Mouse (Mus musculus): ENCODE measurements around the gene Hoxb5. TPM values are rescaled to one million over a fixed set of nuclear protein-coding genes. Genes with fewer than 3 reads are reported as not detected.

The Hoxb5 gene
- 8.1 and 12.3 TPM in 2 replicates for polyA plus RNA-seq (2012; rRNA removed)

DNA sequence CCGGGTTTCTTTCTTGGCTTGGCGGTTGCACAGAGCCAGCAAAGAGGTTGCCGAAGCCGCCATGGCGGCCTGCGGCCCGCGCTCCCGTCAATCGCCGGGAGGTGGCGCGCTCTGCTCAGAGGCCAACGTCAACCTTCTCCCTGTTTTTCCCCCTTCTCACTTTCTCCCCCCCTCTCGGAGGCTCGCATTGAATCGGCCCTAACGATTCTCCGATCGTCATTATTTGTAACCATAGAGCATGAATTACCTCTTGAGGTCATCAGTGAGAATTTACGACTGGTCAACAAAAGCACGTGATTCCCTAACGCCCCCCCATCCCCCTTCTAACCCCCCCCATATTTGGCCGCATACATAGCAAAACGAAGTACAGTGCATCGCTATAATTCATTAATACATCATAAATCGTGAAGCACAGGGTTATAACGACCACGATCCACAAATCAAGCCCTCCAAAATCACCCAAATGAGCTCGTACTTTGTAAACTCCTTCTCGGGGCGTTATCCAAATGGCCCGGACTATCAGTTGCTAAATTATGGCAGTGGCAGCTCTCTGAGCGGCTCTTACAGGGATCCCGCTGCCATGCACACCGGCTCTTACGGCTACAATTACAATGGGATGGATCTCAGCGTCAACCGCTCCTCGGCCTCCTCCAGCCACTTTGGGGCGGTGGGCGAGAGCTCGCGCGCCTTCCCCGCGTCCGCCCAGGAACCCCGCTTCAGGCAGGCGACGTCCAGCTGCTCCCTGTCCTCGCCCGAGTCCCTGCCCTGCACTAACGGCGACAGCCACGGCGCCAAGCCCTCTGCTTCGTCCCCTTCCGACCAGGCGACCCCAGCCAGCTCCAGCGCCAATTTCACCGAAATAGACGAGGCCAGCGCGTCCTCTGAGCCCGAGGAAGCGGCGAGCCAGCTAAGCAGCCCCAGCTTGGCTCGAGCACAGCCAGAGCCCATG is at the start of gene Hoxb5:
Gene Hoxb5 (plus strand): TSS at position 186 of the 949 bp plus-strand sequence.

DNA sequence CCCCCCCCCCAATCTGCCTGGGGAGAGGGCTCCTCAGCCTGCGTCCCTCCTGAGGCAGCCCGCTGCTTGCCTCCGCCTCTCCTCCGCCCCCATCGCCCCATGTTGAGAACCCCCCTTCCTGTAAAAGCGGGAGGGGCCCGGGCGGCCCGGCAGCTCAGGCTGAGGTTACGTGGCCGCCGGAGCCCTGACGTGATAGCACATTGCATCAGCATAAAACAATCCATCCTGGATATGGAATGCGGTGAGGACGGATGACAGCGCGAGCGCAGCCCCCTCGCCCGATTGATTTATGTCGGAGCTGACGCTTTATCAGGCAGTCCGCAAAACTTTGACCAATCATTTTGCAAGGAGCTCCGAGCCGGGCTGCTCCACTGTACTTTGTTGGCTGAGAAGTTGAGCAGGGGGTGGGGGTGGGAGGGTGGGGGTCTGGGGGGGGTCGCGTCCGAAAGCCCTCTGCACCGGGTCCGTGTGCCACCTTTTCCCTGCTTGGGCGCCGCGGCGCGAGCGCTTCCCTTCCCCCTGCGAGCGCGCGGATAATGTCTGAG is 32.1 kb upstream of the Hoxb5 start, which contains the start of gene Hoxb9:
Gene Hoxb9 (plus strand): TSS at position 462 of the 545 bp plus-strand sequence.

DNA sequence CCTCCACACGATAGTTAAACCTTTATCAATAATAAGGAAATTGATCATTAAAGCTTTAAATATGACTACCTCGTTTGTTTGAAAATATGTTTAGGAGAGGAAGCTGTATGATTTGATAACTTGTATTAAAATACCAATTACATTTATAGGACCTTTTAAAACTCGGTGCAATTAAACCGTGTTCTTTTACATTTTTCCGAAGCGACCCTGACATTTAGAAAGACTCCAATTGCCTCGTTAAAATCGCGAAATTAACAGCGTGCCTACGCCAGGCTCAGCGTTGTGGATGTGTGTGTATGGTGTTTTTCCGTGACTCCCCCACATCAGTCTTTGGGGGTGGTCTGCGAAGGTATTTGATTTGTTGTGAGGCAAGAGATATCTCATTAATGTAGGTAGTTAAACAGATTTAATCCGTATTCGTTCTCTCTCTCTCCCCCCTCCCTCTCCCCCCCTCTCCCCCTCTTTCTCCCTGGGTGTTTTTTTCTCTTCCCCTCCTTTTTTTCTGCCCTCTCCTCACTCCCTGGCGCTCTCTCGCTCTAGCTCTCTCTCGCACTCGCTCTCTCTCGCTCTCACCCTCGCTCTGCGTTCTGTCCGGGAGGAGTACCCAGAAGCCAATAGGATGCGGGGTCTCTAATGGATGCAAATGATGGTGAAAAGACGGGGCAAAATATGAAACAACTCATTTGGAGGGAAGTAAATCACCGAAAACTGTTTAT is 21.1 kb upstream of the Hoxb5 start, which contains the start of gene Hoxb8:
Gene Hoxb8 (plus strand): TSS at position 51 of the 716 bp plus-strand sequence.

DNA sequence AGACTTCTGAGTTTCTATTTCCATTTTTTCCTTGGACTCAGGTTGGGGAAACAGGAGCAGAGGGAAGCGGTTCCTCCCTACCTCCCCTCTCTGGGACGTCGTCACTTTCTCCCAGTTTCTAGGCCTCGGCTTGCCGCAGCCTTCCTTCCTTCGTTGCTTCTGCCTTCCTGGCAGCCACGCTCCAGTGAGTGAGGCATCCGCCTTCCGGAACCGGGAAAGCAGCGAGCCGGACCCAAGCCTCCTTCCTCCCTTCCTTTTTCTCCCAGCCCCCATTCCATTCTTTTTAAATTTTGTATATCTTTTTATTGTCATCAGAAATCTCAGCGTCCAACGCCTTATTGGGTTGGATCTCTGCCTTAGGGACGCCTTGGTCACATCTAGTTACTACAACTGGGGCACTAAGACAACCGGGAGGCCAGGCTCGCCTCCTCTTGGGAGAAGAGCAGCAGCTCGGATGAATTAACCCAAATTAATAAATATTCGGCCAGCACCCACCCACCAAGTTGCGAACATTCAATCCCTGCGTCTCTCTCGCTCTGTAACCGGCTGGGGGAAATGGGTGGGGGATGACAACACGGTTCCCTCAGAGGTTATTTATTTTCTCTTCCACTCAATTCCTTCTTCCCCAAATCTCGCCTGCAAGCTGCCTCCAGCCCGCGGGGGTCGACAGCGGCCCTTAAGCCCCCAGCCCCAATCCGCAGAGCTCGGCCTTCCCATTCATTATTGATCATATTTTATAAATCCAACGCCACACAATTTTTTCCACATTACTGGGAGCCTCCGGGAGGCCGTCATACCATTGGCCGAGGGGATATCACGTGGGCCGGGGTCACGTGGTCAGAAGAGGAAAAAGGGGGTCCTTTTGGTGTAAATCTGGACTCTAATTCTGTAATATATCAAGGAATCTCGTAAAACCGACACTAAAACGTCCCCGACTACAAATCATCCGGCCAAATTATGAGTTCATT is 17.1 kb upstream of the Hoxb5 start, which contains the start of gene Hoxb7:
Gene Hoxb7 (plus strand): TSS at position 853 of the 968 bp plus-strand sequence.

DNA sequence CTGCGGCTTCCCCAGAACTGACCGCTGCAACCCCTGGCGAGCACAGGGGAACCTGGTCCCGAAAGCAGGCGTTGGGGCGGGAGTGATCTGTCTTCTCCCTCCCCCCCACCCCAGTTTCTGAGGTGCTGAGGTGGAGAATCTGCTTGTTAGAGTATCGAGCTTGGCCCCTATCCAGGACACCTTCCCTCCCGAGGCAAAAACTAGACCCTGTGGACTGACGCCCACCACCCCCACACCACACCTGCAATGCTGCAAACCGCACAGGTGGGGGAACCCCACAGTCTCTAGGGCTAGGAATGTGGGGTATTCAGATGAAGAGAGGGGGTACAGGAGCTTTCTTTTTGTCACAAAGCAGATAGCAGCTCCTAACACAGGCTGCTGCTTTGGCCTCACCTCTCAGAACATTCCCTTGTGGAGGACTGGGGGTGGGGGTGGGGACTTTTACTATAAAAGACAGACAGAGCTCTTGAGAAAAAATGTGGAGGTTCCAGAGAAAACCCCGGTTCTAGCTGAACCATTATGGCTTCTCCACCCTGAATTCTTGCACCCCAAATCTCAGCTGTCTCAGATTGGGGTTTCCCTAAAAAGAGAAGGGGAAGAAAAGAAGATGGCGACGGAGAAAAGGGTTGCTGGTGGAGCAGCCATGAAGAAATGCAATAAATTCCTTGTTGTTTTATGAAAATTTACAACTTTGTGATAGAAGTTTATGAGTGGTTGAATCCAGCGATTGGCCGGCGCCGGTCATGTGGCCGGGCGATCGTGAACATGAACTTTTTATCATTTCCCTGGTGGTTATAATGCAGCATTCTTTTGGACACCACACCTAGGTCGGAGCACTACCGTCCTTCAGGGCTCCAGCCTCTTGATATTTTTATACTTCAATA is 11.2 kb upstream of the Hoxb5 start, which contains the start of gene Hoxb6:
Gene Hoxb6 (plus strand): TSS at position 796 of the 884 bp plus-strand sequence.

DNA sequence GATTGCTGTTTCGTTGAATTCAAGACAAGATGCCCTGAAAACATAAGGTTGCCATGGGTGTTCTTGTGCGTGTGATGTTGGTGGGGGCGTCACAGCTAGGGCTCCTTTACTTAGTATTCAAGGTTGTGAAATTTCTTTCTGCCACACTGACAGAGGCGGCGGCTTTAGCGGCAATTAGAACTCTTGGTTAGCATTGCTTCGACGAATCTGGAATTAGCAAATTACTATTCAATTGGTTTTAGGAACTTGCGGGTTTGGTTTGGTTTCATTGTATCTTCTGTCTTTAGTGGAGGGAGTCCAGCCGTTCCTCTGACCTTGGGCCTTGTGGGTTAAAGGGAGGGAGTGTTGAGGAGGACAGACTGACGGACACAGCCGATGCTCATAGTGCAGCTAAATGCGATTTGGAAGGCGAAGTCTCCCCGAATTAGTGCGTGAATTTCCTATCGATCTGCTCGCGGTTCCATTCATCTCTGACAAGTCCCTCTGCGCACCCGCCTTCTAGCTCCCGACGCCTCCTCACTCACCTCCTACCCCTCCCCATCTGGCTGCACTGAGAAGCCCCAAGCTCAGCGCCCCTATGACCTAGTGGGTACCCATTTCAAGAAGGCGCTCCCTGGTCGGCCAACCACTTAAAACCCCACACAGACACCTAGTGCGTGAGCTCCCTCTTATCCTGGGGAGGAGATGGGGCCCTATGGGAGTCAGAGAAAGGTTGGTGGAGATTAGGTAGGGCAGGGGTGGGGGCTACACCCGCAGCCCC is 14.7 kb downstream of the Hoxb5 start, which contains the start of gene Hoxb4:
Gene Hoxb4 (plus strand): TSS at position 660 of the 760 bp plus-strand sequence.

DNA sequence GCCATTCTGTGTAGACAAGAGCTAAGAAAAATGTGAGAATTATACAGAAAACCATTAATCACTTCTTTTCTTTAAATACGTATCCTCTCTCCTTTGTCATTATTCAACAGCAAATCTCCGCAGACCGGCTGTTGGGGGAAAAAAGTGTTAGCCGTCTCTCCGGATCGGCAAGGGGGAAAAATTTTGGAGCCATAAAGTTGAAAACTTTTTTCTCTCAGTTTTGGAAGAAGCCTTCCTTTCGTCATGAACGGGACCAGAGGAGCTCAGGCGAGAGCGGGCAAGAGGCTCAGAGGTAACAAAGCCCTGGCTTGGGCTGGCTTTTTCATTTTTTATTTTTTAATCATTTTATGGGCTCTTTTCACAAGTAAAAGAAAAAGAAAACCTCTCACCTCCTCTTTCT is 20.0 kb downstream of the Hoxb5 start, which contains the start of gene Hoxb3:
Gene Hoxb3 (plus strand): TSS at position 173 of the 400 bp plus-strand sequence.

DNA sequence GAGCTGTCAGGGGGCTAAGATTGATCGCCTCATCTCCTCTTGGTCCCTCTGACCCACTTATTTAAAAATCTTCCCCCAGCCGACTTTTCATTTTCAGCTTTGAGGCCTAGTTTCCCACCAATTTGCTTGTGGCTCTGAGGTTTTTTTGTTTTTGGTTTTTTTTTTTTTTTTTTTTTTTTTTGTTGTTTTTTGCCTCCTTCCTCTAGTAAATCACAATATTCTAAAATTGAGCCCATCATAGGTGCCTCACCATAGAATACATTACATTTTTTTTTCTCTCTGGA is 47.1 kb downstream of the Hoxb5 start, which contains the start of gene Hoxb2:
Gene Hoxb2 (plus strand): TSS at position 185 of the 284 bp plus-strand sequence.

Other genes with a start within 250 kb of the Hoxb5 start
- 28.7 and 38.5 TPM in 2 replicates for gene Ube2z, start 237.9 kb upstream of the Hoxb5 start, polyA plus RNA-seq (2012; rRNA removed)
- gene Atp5g1, start 227.7 kb upstream of the Hoxb5 start, polyA plus RNA-seq (2012; rRNA removed) = 979 and 1,333 TPM in 2 replicates
- 0.08 and 0.10 TPM in 2 replicates for gene Calcoco2, start 191.4 kb upstream of the Hoxb5 start, polyA plus RNA-seq (2012; rRNA removed)
- 18.0 and 18.6 TPM in 2 replicates for gene Ttll6, start 169.6 kb upstream of the Hoxb5 start, polyA plus RNA-seq (2012; rRNA removed)
- 333 and 381 TPM in 2 replicates for gene Hoxb13, start 109.0 kb upstream of the Hoxb5 start, polyA plus RNA-seq (2012; rRNA removed)
- 24.5 and 27.1 TPM in 2 replicates for gene Hoxb9, start 31.9 kb upstream of the Hoxb5 start, polyA plus RNA-seq (2012; rRNA removed)
- gene Hoxb8, start 21.4 kb upstream of the Hoxb5 start, polyA plus RNA-seq (2012; rRNA removed) = 11.8 and 19.7 TPM in 2 replicates
- gene Hoxb7, start 16.7 kb upstream of the Hoxb5 start, polyA plus RNA-seq (2012; rRNA removed) = 2.3 and 5.4 TPM in 2 replicates
- 14.8 and 33.5 TPM in 2 replicates for gene Hoxb6, start 10.9 kb upstream of the Hoxb5 start, polyA plus RNA-seq (2012; rRNA removed)
- 2.3 and 6.0 TPM in 2 replicates for gene Hoxb4, start 14.9 kb downstream of the Hoxb5 start, polyA plus RNA-seq (2012; rRNA removed)
- 9.7 and 16.5 TPM in 2 replicates for gene Hoxb3, start 20.0 kb downstream of the Hoxb5 start, polyA plus RNA-seq (2012; rRNA removed)
- 7.3 and 9.6 TPM in 2 replicates for gene Hoxb2, start 47.2 kb downstream of the Hoxb5 start, polyA plus RNA-seq (2012; rRNA removed)
- gene Hoxb1, start 62.4 kb downstream of the Hoxb5 start, polyA plus RNA-seq (2012; rRNA removed) = not detected in 2 replicates
- gene Skap1, start 161.3 kb downstream of the Hoxb5 start, polyA plus RNA-seq (2012; rRNA removed) = 1.1 and 1.4 TPM in 2 replicates